Mouse (Mus musculus) heart, embryonic 16.5 days (tissue): ENCODE data around the gene Tff2. TPM values are rescaled to one million over a fixed set of nuclear protein-coding genes. Genes with fewer than 3 reads are reported as not detected.

ENCODE experiments used
- ATAC-seq: fragments of 200-750 bp; cut with Nextera tagmentation; replicated peaks from 2 replicates; pipeline ENCODE4 v1.8.0; 2017; ENCODE audit warnings: moderate number of reproducible peaks; ENCODE audit not compliant: insufficient read depth, low FRiP score; ENCODE audit errors: extremely low read depth
- H3K27ac ChIP-seq: fragments of 300-500 bp; sonication (generic); 2 replicates; pipeline ENCODE4 v1.5.1; 2014; ENCODE audit warnings: mild to moderate bottlenecking, low read length, control low read depth, moderate library complexity
- H3K27me3 ChIP-seq: fragments of 300-500 bp; sonication (generic); 2 replicates; pipeline ENCODE4 v1.6.1; 2014; ENCODE audit warnings: low read length, mixed read lengths; ENCODE audit not compliant: control insufficient read depth, insufficient read depth
- H3K36me3 ChIP-seq: fragments of 300-500 bp; sonication (generic); 2 replicates; pipeline ENCODE4 v1.6.1; 2014; ENCODE audit not compliant: control insufficient read depth, insufficient read depth
- H3K4me1 ChIP-seq: fragments of 300-500 bp; sonication (generic); 2 replicates; pipeline ENCODE4 v1.6.1; 2014; ENCODE audit warnings: low read length, mixed read lengths; ENCODE audit not compliant: control insufficient read depth, insufficient read depth
- H3K4me2 ChIP-seq: fragments of 300-500 bp; sonication (generic); 2 replicates; pipeline ENCODE4 v1.6.1; 2014; ENCODE audit warnings: low read depth, mild to moderate bottlenecking, control low read depth, low read length
- H3K4me3 ChIP-seq: fragments of 300-500 bp; sonication (generic); 2 replicates; pipeline ENCODE4 v1.5.1; 2014; ENCODE audit warnings: mild to moderate bottlenecking, control low read depth, low read length
- H3K9ac ChIP-seq: fragments of 300-500 bp; sonication (generic); 2 replicates; pipeline ENCODE4 v1.6.1; 2014; ENCODE audit warnings: low read length, control low read depth
- H3K9me3 ChIP-seq: fragments of 300-500 bp; sonication (generic); replicated peaks from 2 replicates; pipeline ENCODE4 v1.6.1; 2016; ENCODE audit warnings: low read length; ENCODE audit not compliant: control insufficient read depth
- WGBS: fragments of 180-500 bp; shearing (Covaris S2); extraction: QIAGEN DNeasy Blood & Tissue Kit; methylation state at CpG from one replicate; pipeline ENCODE4 v1.1.7; 2014; 5-methylcytosine and 5-hydroxymethylcytosine counted together
- polyA plus RNA-seq: library from polyadenylated mRNA; unstranded; fragments of >200 nt; fragmentation: Nextera tagmentation; extraction: Ambion mirVana; gene quantifications from 2 replicates; pipeline ENCODE4 v1.2.1, GENCODE M21; 2015

Tff2 gene
- polyA plus RNA-seq, 1 experiment from 2014 or later = not detected

DNA sequence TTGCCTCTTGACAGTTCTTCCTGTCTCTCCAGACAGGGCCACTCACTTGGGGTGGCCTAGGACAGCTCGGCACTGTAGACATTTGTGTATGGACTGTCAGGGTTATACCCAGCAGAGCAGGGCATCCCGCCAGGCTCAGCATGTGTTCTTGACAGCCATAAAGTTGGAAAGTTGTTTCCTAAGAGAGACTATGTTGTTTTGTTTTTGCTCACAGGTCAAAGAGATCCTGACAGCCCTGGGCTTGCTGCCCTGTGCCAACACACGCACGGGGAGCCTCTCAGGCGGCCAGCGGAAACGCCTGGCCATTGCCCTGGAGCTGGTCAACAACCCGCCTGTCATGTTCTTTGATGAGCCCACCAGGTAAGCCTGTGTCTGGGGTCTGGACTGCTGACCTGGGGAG lies 40.3 kb downstream of the Tff2 start:
- H3K36me3 ChIP-seq = no peaks in the 10 kb centered on the region; the same call in 1 of the 2 replicates
- H3K4me2 ChIP-seq = no peak overlapping the region
- H3K27ac ChIP-seq = no peak overlapping the region
- no peak overlapping the region for H3K9ac ChIP-seq
- WGBS = 81% methylated on average over 8 of the region's 8 CpGs
- no peak overlapping the region for H3K4me3 ChIP-seq
- no peaks in the 10 kb centered on the region for H3K27me3 ChIP-seq
- no peaks in the 10 kb centered on the region for H3K9me3 ChIP-seq
- no peaks in the 10 kb centered on the region for H3K4me1 ChIP-seq
- no peak for ATAC-seq

DNA sequence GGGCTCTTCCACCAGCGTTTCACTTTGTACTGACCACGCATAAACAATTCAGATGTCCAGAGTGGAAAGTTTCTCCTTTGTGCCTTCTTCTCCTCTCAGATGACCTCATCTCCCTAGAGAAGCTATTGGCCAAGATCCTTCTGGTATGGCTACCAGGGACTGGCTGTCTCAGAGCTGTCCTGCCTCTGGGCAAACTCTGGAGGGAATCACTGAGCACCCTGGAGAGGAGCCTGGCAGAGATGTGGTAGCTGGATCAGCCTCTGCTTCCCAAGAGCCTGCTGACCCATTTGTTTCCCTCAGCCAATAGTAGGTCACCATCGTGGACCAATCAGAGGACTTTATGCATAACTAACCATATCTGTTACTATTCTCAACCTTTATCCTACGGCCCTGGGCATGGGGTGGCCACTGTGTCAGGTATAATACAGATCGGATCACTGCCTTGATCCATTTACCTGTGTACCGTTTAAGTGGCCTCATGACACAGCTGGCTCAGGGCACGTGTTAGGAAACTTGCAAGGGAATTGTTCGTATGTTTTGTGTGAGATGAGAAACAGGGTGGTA lies 41.0 kb downstream of the Tff2 start:
- Histone ChIP-seq H3K4me3 (no peak overlapping the region), H3K9ac (no peak overlapping the region), H3K4me1 (no peaks in the 10 kb centered on the region), H3K36me3 (no peaks in the 10 kb centered on the region), H3K4me2 (no peak overlapping the region), H3K27ac (no peak overlapping the region), H3K27me3 (no peaks in the 10 kb centered on the region), H3K9me3 (no peaks in the 10 kb centered on the region)
- no peak for ATAC-seq
- WGBS = 81% methylated on average over 8 of the region's 8 CpGs

DNA sequence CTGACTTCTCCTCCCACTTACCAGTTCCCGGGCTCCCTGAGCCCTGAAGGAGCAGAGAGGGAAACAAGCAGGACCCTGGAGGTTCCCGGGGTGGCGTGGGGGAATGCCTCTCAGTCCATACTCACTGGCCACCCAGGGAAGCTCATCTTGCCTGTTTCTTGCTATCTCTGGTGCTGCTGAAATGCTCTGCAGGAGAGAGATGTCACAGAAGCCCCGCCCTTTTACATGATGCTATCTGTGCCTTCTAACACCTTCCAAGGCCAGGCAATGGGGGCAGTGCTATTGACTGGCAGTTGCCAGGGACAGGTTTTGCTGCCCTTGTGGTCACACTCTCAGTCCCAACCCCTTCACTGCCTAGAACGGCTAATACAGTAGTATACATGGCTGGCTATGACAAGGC lies 45.3 kb downstream of the Tff2 start:
- Histone ChIP-seq H3K4me3 (no peak overlapping the region), H3K9ac (no peak overlapping the region), H3K9me3 (no peaks in the 10 kb centered on the region), H3K4me2 (no peak overlapping the region), H3K4me1 (no peaks in the 10 kb centered on the region), H3K36me3 (peaks cover 6% of the 10 kb centered on the region; the same call in 1 of the 2 replicates), H3K27ac (no peak overlapping the region), H3K27me3 (no peaks in the 10 kb centered on the region)
- 61% methylated on average over 5 of the region's 5 CpGs for WGBS
- ATAC-seq = no peak

DNA sequence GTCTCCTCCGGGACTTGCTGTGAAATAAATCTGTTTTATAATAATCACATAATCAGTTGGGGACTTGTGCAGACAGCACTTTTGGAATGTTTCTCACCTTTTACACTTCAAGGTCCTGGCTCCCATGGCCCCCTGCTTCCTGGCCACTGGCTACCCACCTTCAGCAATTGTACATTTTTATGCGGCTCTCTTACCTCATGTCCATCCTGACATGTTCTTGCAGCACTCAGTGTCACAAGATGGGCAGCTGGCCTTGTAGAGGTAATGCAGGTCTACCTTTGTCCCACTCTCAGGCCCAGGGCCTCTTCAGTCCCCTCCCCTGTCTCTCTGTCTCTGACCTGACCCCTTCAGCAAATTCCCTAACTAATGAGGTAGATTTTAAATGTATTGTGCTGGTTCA lies 47.2 kb downstream of the Tff2 start:
- H3K27ac ChIP-seq = no peak overlapping the region
- 91% methylated on average over 2 of the region's 2 CpGs for WGBS

DNA sequence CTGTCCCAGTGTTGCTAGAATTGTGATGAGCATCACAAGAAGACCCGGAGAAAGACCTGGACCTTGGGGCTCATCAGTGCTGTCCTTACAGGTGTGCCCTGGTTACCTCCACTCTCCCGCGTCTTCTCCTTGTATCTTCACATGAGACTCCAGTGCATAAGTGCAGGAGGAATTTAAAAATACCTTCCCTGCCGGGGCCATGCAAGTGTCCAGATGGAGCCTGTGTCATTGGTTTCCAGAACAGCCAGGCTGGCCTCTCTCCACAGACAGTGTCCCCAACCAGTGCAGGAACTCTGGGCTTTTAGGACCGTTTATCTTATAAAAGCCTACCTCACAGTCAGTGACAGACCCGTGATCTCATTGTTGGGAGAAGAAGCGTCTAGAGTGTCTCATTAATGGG lies 48.5 kb downstream of the Tff2 start:
- Histone ChIP-seq H3K4me1 (peaks cover 6% of the 10 kb centered on the region; the same call in 1 of the 2 replicates), H3K27me3 (no peaks in the 10 kb centered on the region), H3K4me3 (no peak overlapping the region), H3K36me3 (peaks cover 12% of the 10 kb centered on the region), H3K4me2 (no peak overlapping the region), H3K9ac (no peak overlapping the region), H3K27ac (no peak overlapping the region), H3K9me3 (peaks cover 3% of the 10 kb centered on the region; the same call in 1 of the 2 replicates)
- 85% methylated on average over 7 of the region's 7 CpGs for WGBS
- ATAC-seq = no peak

More for the DNA sequence above, 47.2 kb downstream of the Tff2 start:
- peaks cover 3% of the 10 kb centered on the region; the same call in 1 of the 2 replicates for H3K9me3 ChIP-seq
- no peak overlapping the region for H3K4me3 ChIP-seq
- ATAC-seq = no peak
- H3K27me3 ChIP-seq = no peaks in the 10 kb centered on the region
- H3K4me2 ChIP-seq = no peak overlapping the region
- peaks cover 12% of the 10 kb centered on the region for H3K36me3 ChIP-seq
- no peaks in the 10 kb centered on the region for H3K4me1 ChIP-seq
- H3K9ac ChIP-seq = no peak overlapping the region

DNA sequence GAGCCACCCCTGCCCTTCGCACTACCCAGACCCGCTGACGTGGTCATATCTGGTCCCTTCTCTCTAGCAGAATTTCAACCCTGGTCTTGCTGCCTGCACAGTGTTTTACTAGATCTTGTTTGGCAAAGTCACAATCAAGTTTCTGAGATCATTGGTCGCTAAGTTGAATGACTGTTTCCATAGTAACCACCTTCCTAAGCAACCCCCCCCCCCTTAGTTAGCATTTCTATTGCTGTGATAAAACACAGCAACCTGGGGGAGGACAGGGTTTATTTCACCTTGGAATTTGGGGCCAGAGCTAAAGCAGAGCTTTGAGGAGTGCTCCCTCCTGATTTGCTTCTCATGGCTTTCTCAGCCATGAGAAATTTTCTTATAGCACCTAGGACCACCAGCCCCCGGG lies 49.3 kb downstream of the Tff2 start:
- Histone ChIP-seq H3K4me3 (no peak overlapping the region), H3K36me3 (peaks cover 12% of the 10 kb centered on the region), H3K9ac (no peak overlapping the region), H3K27ac (no peak overlapping the region), H3K9me3 (peaks cover 3% of the 10 kb centered on the region; the same call in 1 of the 2 replicates), H3K4me2 (no peak overlapping the region), H3K4me1 (peaks cover 10% of the 10 kb centered on the region), H3K27me3 (no peaks in the 10 kb centered on the region)
- ATAC-seq = no peak
- WGBS = 63% methylated on average over 5 of the region's 5 CpGs

Other genes with a start within 250 kb of the Tff2 start
- gene Glp1r, start 242.5 kb downstream of the Tff2 start, polyA plus RNA-seq = 0.49 and 1.7 TPM in 2 replicates
- gene Umodl1, start 189.6 kb downstream of the Tff2 start, polyA plus RNA-seq = 1.5 and 3.0 TPM in 2 replicates
- gene Abcg1, start 86.6 kb downstream of the Tff2 start, polyA plus RNA-seq = 12.7 and 15.6 TPM in 2 replicates
- 3.4 TPM in 1 of 2 replicates, not detected in the other for gene Tff3, start 14.6 kb downstream of the Tff2 start, polyA plus RNA-seq
- gene Tff1, start 21.0 kb upstream of the Tff2 start, polyA plus RNA-seq = not detected in 2 replicates
- gene Tmprss3, start 54.7 kb upstream of the Tff2 start, polyA plus RNA-seq = not detected in 2 replicates
- gene Ubash3a, start 63.6 kb upstream of the Tff2 start, polyA plus RNA-seq = 3.8 and 8.3 TPM in 2 replicates
- gene Rsph1, start 133.1 kb upstream of the Tff2 start, polyA plus RNA-seq = 3.5 and 4.0 TPM in 2 replicates
- 10.0 and 10.5 TPM in 2 replicates for gene Slc37a1, start 142.5 kb upstream of the Tff2 start, polyA plus RNA-seq
- gene Pde9a, start 241.9 kb upstream of the Tff2 start, polyA plus RNA-seq = 7.4 and 7.9 TPM in 2 replicates